Mouse (Mus musculus): ENCODE data around the gene Dbx2. TPM values are rescaled to one million over a fixed set of nuclear protein-coding genes. Genes with fewer than 3 reads are reported as not detected.

Dbx2 gene
- polyA plus RNA-seq, 1 experiment from 2014 or later: not detected

DNA sequence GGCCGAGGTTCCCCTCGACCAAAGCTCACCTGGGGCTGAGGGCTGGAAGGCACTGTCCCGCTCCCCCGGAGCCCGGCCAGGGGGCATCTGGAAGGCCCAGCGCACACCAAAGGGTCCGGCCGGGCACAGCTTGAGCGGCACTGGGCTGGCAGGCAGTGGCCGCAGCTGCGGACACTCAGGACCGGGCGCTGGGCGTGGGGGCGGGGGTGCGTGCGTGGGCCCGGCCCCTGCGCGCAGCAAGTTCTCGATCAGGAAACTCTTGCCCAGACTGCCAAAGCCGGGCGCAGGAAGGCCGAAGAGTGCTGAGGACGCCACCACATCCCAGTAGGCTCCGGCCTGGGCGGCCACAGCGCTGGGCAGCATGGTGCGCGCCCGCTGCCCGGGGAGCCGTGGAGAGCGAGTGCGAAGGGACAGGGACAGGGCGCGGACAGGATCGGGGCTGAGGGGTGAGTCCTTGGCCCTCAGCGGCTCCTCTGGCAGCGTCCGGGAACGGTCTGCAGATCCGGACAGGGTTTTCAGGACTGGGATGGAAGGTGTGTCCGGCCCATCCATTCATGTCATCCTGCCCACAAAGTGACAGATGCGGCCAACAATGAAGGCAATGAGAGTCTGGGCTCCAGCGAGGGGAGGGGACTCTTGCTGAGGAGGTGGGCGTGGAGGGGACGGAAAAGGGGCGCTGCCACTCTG lies 1.4 kb downstream of the Dbx2 start:
- TF ChIP-seq EP300 (IDR thresholded peaks at IDR 0.05) (no peak), CTCF (IDR thresholded peaks at IDR 0.05) (no peak)
- DNase-seq (ENCODE audit: low spot score): no peak
- no peak for ATAC-seq
- peaks cover 31% of the 10 kb centered on the region; the same call in 1 of the 2 replicates for H3K27me3 ChIP-seq (replicated peaks; ENCODE audit: insufficient read depth, low read length)
- no peak overlapping the region for H3K27ac ChIP-seq (ENCODE audit: low read length)
- no peaks in the 10 kb centered on the region for H3K36me3 ChIP-seq (ENCODE audit: insufficient read depth, low read length)
- H3K4me1 ChIP-seq (ENCODE audit: insufficient read depth, low read depth, low read length): no peaks in the 10 kb centered on the region
- H3K4me3 ChIP-seq (ENCODE audit: low read depth, low read length): no peak overlapping the region
- no peaks in the 10 kb centered on the region for H3K9me3 ChIP-seq (ENCODE audit: low read length)
- no peak overlapping the region for H3K9ac ChIP-seq (replicated peaks; ENCODE audit: low read depth)
- H3K4me2 ChIP-seq (replicated peaks; ENCODE audit: low read depth, low read length): peak overlapping the region; percentile 39
- WGBS: 3% methylated on average over 48 of the region's 49 CpGs

- TF ChIP-seq CTCF (IDR thresholded peaks at IDR 0.05): no peak
- no peak for TF ChIP-seq EP300 (IDR thresholded peaks at IDR 0.05)
- DNase-seq (ENCODE audit: low spot score) (no peak), ATAC-seq (no peak)
- Histone ChIP-seq H3K9ac (replicated peaks; ENCODE audit: low read depth) (no peak overlapping the region), H3K27me3 (replicated peaks; ENCODE audit: insufficient read depth, low read length) (peaks cover 31% of the 10 kb centered on the region; the same call in 1 of the 2 replicates), H3K4me3 (ENCODE audit: low read depth, low read length) (no peak overlapping the region), H3K4me1 (ENCODE audit: insufficient read depth, low read depth, low read length) (no peaks in the 10 kb centered on the region), H3K9me3 (ENCODE audit: low read length) (no peaks in the 10 kb centered on the region), H3K36me3 (ENCODE audit: insufficient read depth, low read length) (no peaks in the 10 kb centered on the region), H3K4me2 (replicated peaks; ENCODE audit: low read depth, low read length) (peak overlapping the region; percentile 39), H3K27ac (ENCODE audit: low read length) (no peak overlapping the region)
- WGBS: 7% methylated on average over 6 of the region's 6 CpGs
These were observed 1.9 kb downstream of the Dbx2 start for GRCm38 (mm10) chr15:95653812-95654210.

DNA sequence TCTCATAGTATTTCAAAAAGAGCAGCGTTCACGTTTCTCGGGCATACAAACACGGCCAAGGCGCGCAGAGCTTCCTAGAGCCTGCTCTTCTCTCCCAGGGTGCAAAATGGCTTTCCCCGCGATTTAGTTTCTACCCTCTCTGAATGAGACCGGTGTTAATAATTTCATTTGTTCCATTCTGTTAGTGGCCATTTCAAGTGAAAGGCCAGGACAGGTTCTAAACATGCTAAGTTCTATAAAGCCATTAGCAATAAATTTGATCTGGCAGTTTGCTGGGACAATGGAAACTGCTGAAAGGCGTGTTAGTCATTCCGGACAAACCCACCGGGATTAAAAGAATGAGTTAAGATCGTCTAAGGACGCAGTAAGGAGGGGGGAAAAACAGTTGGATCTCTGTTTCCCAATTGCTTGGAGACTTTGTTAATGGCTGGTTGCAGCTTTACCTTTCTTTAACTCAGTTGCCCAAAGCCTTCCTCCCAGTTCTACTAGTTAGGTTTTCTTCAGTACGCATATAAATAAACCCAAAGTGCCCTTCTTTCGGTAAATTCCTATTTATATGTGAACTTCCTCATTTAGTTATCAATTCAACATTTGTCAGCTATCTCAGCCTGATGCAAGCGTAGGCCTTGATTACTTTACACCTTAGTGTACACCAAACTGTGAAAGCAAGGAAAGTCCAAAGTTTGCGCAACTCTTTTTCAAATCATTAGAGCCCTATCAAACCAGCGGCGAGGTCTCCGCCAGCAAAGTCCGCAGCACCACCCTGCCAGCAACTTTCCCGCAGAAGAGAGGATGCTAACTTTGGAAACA lies 2.7 kb downstream of the Dbx2 start:
- Histone ChIP-seq H3K9me3 (ENCODE audit: low read length) (no peaks in the 10 kb centered on the region), H3K36me3 (ENCODE audit: insufficient read depth, low read length) (no peaks in the 10 kb centered on the region), H3K27me3 (replicated peaks; ENCODE audit: insufficient read depth, low read length) (peaks cover 31% of the 10 kb centered on the region; the same call in 1 of the 2 replicates), H3K4me2 (replicated peaks; ENCODE audit: low read depth, low read length) (no peak overlapping the region), H3K9ac (replicated peaks; ENCODE audit: low read depth) (no peak overlapping the region), H3K4me1 (ENCODE audit: insufficient read depth, low read depth, low read length) (no peaks in the 10 kb centered on the region), H3K4me3 (ENCODE audit: low read depth, low read length) (no peak overlapping the region), H3K27ac (ENCODE audit: low read length) (no peak overlapping the region)
- no peak for ATAC-seq
- 4% methylated on average over 23 of the region's 23 CpGs for WGBS
- no peak for TF ChIP-seq EP300 (IDR thresholded peaks at IDR 0.05)
- TF ChIP-seq CTCF (IDR thresholded peaks at IDR 0.05): no peak
- DNase-seq (ENCODE audit: low spot score): no peak

- no peak overlapping the region for H3K4me3 ChIP-seq (ENCODE audit: low read depth, low read length)
- H3K36me3 ChIP-seq (ENCODE audit: insufficient read depth, low read length): no peaks in the 10 kb centered on the region
- H3K27ac ChIP-seq (ENCODE audit: low read length): no peak overlapping the region
- WGBS: 3% methylated on average over 3 of the region's 3 CpGs
- no peak for ATAC-seq
- no peaks in the 10 kb centered on the region for H3K4me1 ChIP-seq (ENCODE audit: insufficient read depth, low read depth, low read length)
- no peak for DNase-seq (ENCODE audit: low spot score)
- H3K4me2 ChIP-seq (replicated peaks; ENCODE audit: low read depth, low read length): no peak overlapping the region
- no peaks in the 10 kb centered on the region for H3K9me3 ChIP-seq (ENCODE audit: low read length)
- H3K27me3 ChIP-seq (replicated peaks; ENCODE audit: insufficient read depth, low read length): peaks cover 31% of the 10 kb centered on the region; the same call in 1 of the 2 replicates
- TF ChIP-seq CTCF (IDR thresholded peaks at IDR 0.05): no peak
- no peak for TF ChIP-seq EP300 (IDR thresholded peaks at IDR 0.05)
- H3K9ac ChIP-seq (replicated peaks; ENCODE audit: low read depth): no peak overlapping the region
These were observed 3.9 kb downstream of the Dbx2 start for GRCm38 (mm10) chr15:95651824-95652223.

GRCm38 (mm10) chr15:95643505-95644029 lies 12.2 kb downstream of the Dbx2 start:
- Histone ChIP-seq H3K27ac (ENCODE audit: low read length) (no peak overlapping the region), H3K4me2 (replicated peaks; ENCODE audit: low read depth, low read length) (no peak overlapping the region), H3K9ac (replicated peaks; ENCODE audit: low read depth) (no peak overlapping the region), H3K27me3 (replicated peaks; ENCODE audit: insufficient read depth, low read length) (no peaks in the 10 kb centered on the region), H3K36me3 (ENCODE audit: insufficient read depth, low read length) (no peaks in the 10 kb centered on the region), H3K9me3 (ENCODE audit: low read length) (no peaks in the 10 kb centered on the region), H3K4me3 (ENCODE audit: low read depth, low read length) (no peak overlapping the region), H3K4me1 (ENCODE audit: insufficient read depth, low read depth, low read length) (no peaks in the 10 kb centered on the region)
- ATAC-seq: no peak
- TF ChIP-seq CTCF (IDR thresholded peaks at IDR 0.05) (no peak), EP300 (IDR thresholded peaks at IDR 0.05) (no peak)
- WGBS: 81% methylated on average over 15 of the region's 15 CpGs
- DNase-seq (ENCODE audit: low spot score): no peak

DNA sequence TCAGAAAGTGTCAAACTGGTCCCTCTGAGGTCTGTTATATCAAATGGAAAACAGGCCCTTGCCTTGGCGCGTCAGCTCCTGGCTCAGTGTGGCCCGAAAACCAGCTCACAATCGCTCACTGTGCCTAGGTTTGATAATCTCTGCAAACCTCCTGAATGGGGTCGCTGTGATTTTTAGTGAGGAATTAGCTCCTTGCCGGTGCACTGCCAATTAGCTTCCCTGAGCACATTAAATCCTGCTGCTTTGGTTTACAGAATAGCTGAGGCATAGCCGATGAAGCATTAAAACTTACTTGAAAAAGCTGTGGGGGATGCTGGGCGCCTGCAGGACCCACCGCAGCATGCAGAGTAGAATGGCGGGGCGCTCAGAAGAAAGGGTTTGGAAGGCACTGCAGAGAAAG lies 15.4 kb downstream of the Dbx2 start:
- H3K4me2 ChIP-seq (replicated peaks; ENCODE audit: low read depth, low read length): no peak overlapping the region
- ATAC-seq (no peak), DNase-seq (ENCODE audit: low spot score) (no peak)

More for the DNA sequence above, 15.4 kb downstream of the Dbx2 start:
- Histone ChIP-seq H3K9ac (replicated peaks; ENCODE audit: low read depth) (no peak overlapping the region), H3K9me3 (ENCODE audit: low read length) (no peaks in the 10 kb centered on the region), H3K4me3 (ENCODE audit: low read depth, low read length) (no peak overlapping the region), H3K36me3 (ENCODE audit: insufficient read depth, low read length) (no peaks in the 10 kb centered on the region), H3K27ac (ENCODE audit: low read length) (no peak overlapping the region), H3K4me1 (ENCODE audit: insufficient read depth, low read depth, low read length) (no peaks in the 10 kb centered on the region), H3K27me3 (replicated peaks; ENCODE audit: insufficient read depth, low read length) (no peaks in the 10 kb centered on the region)
- 28% methylated on average over 11 of the region's 11 CpGs for WGBS
- TF ChIP-seq EP300 (IDR thresholded peaks at IDR 0.05) (no peak), CTCF (IDR thresholded peaks at IDR 0.05) (no peak)

Data from lung, postnatal 0 days (tissue).